Mouse (Mus musculus): ENCODE data around the gene Tmem178b. TPM values are rescaled to one million over a fixed set of nuclear protein-coding genes. Genes with fewer than 3 reads are reported as not detected.
A peak's percentile ranks its signal among the peaks of the same experiment; 100 is the strongest.

The Tmem178b gene
- total RNA-seq, 1 experiment: 0.04 TPM

- H3K27ac ChIP-seq (ENCODE audit: insufficient read depth, low read depth, low read length, poor library complexity, severe bottlenecking): no peak overlapping the region
- no peak for TF ChIP-seq ZNF384 (IDR thresholded peaks at IDR 0.05; ENCODE audit: low read depth, low read length)
- no peak for TF ChIP-seq HCFC1 (IDR thresholded peaks at IDR 0.05; ENCODE audit: borderline replicate concordance, insufficient read depth, low read length)
- TF ChIP-seq MAFK (IDR thresholded peaks at IDR 0.05; ENCODE audit: insufficient read depth, low read depth, low read length): no peak
- no peak for TF ChIP-seq ZC3H11A (IDR thresholded peaks at IDR 0.05; ENCODE audit: borderline replicate concordance, low read depth, low read length)
- TF ChIP-seq CHD2 (IDR thresholded peaks at IDR 0.05; ENCODE audit: low read depth, low read length): no peak
- H3K4me3 ChIP-seq (ENCODE audit: insufficient read depth in 1 of 2, low read depth in 1 of 2, low read length in 2 of 2, poor library complexity in 1 of 2, severe bottlenecking in 1 of 2): no peak overlapping the region
- no peak overlapping the region for H3K9ac ChIP-seq (ENCODE audit: insufficient read depth, low read depth, low read length, poor library complexity, severe bottlenecking)
- DNase-seq (ENCODE audit: low read depth, low spot score): no peak
- H3K36me3 ChIP-seq (ENCODE audit: control insufficient read depth, insufficient read depth, low read length, poor library complexity, severe bottlenecking): no peaks in the 10 kb centered on the region
- H3K9me3 ChIP-seq (ENCODE audit: control insufficient read depth, insufficient read depth, low read depth, low read length): no peaks in the 10 kb centered on the region
- no peaks in the 10 kb centered on the region for H3K4me1 ChIP-seq (ENCODE audit: control insufficient read depth in 2 of 2, insufficient read depth in 2 of 2, low read length in 2 of 2, poor library complexity in 1 of 2)
- in situ Hi-C loops (cut with MboI; ENCODE audit: low sequenced_read_pairs in 2 of 2, unreplicated experiment in 2 of 2): no loop called here
Measured at GRCm38 (mm10) chr6:40033935-40034334, 160.9 kb downstream of the Tmem178b start.

- Histone ChIP-seq H3K36me3 (ENCODE audit: control insufficient read depth, insufficient read depth, low read length, poor library complexity, severe bottlenecking) (no peaks in the 10 kb centered on the region), H3K4me3 (ENCODE audit: insufficient read depth in 1 of 2, low read depth in 1 of 2, low read length in 2 of 2, poor library complexity in 1 of 2, severe bottlenecking in 1 of 2) (no peak overlapping the region), H3K9ac (ENCODE audit: insufficient read depth, low read depth, low read length, poor library complexity, severe bottlenecking) (no peak overlapping the region), H3K4me1 (ENCODE audit: control insufficient read depth in 2 of 2, insufficient read depth in 2 of 2, low read length in 2 of 2, poor library complexity in 1 of 2) (no peaks in the 10 kb centered on the region), H3K9me3 (ENCODE audit: control insufficient read depth, insufficient read depth, low read depth, low read length) (no peaks in the 10 kb centered on the region), H3K27ac (ENCODE audit: insufficient read depth, low read depth, low read length, poor library complexity, severe bottlenecking) (no peak overlapping the region)
- no peak for TF ChIP-seq ZC3H11A (IDR thresholded peaks at IDR 0.05; ENCODE audit: borderline replicate concordance, low read depth, low read length)
- TF ChIP-seq CHD2 (IDR thresholded peaks at IDR 0.05; ENCODE audit: low read depth, low read length): no peak
- no peak for TF ChIP-seq ZNF384 (IDR thresholded peaks at IDR 0.05; ENCODE audit: low read depth, low read length)
- in situ Hi-C loops (cut with MboI; ENCODE audit: low sequenced_read_pairs in 2 of 2, unreplicated experiment in 2 of 2): no loop called here
- DNase-seq (ENCODE audit: low read depth, low spot score): peak; percentile 9
Measured at GRCm38 (mm10) chr6:40048969-40049908, 176.2 kb downstream of the Tmem178b start.

- DNase-seq (ENCODE audit: low read depth, low spot score): no peak
- no peaks in the 10 kb centered on the region for H3K9me3 ChIP-seq (ENCODE audit: control insufficient read depth, insufficient read depth, low read depth, low read length)
- no peak overlapping the region for H3K27ac ChIP-seq (ENCODE audit: insufficient read depth, low read depth, low read length, poor library complexity, severe bottlenecking)
- no peak overlapping the region for H3K4me3 ChIP-seq (ENCODE audit: insufficient read depth in 1 of 2, low read depth in 1 of 2, low read length in 2 of 2, poor library complexity in 1 of 2, severe bottlenecking in 1 of 2)
- TF ChIP-seq MAFK (IDR thresholded peaks at IDR 0.05; ENCODE audit: insufficient read depth, low read depth, low read length): no peak
- H3K36me3 ChIP-seq (ENCODE audit: control insufficient read depth, insufficient read depth, low read length, poor library complexity, severe bottlenecking): no peaks in the 10 kb centered on the region
- H3K4me1 ChIP-seq (ENCODE audit: control insufficient read depth in 2 of 2, insufficient read depth in 2 of 2, low read length in 2 of 2, poor library complexity in 1 of 2): no peaks in the 10 kb centered on the region
- no peak overlapping the region for H3K9ac ChIP-seq (ENCODE audit: insufficient read depth, low read depth, low read length, poor library complexity, severe bottlenecking)
- in situ Hi-C loops (cut with MboI; ENCODE audit: low sequenced_read_pairs in 2 of 2, unreplicated experiment in 2 of 2): no loop called here
Measured at GRCm38 (mm10) chr6:40049909-40050484, 176.9 kb downstream of the Tmem178b start.

- Histone ChIP-seq H3K27ac (ENCODE audit: insufficient read depth, low read depth, low read length, poor library complexity, severe bottlenecking) (no peak overlapping the region), H3K9me3 (ENCODE audit: control insufficient read depth, insufficient read depth, low read depth, low read length) (no peaks in the 10 kb centered on the region), H3K4me1 (ENCODE audit: control insufficient read depth in 2 of 2, insufficient read depth in 2 of 2, low read length in 2 of 2, poor library complexity in 1 of 2) (no peaks in the 10 kb centered on the region), H3K9ac (ENCODE audit: insufficient read depth, low read depth, low read length, poor library complexity, severe bottlenecking) (no peak overlapping the region), H3K4me3 (ENCODE audit: insufficient read depth in 1 of 2, low read depth in 1 of 2, low read length in 2 of 2, poor library complexity in 1 of 2, severe bottlenecking in 1 of 2) (no peak overlapping the region), H3K36me3 (ENCODE audit: control insufficient read depth, insufficient read depth, low read length, poor library complexity, severe bottlenecking) (no peaks in the 10 kb centered on the region)
- no peak for DNase-seq (ENCODE audit: low read depth, low spot score)
- in situ Hi-C loops (cut with MboI; ENCODE audit: low sequenced_read_pairs in 2 of 2, unreplicated experiment in 2 of 2): no loop called here
- TF ChIP-seq ZC3H11A (IDR thresholded peaks at IDR 0.05; ENCODE audit: borderline replicate concordance, low read depth, low read length) (no peak), MAFK (IDR thresholded peaks at IDR 0.05; ENCODE audit: insufficient read depth, low read depth, low read length) (no peak), ZNF384 (IDR thresholded peaks at IDR 0.05; ENCODE audit: low read depth, low read length) (no peak), HCFC1 (IDR thresholded peaks at IDR 0.05; ENCODE audit: borderline replicate concordance, insufficient read depth, low read length) (no peak), CHD2 (IDR thresholded peaks at IDR 0.05; ENCODE audit: low read depth, low read length) (no peak)
Measured at GRCm38 (mm10) chr6:40051698-40052097, 178.6 kb downstream of the Tmem178b start.

Measured in ES-E14 (cell line).